Mouse (Mus musculus): Measurements from ENCODE around the gene Cdkn2aipnl. TPM values are rescaled to one million over a fixed set of nuclear protein-coding genes. Genes with fewer than 3 reads are reported as not detected.

The Cdkn2aipnl gene
- polyA plus RNA-seq, 1 experiment from 2014 or later, result 105 TPM

- Histone ChIP-seq H3K27me3 (ENCODE audit: insufficient read depth, poor library complexity, severe bottlenecking) (no peaks in the 10 kb centered on the region), H3K27ac (peak overlapping the region; percentile 99; the same call in 1 of the 2 replicates), H3K36me3 (peaks cover 14% of the 10 kb centered on the region), H3K9me3 (no peaks in the 10 kb centered on the region), H3K4me1 (peaks cover 13% of the 10 kb centered on the region), H3K4me3 (peak overlapping the region; percentile 93)
- no peak for DNase-seq (ENCODE audit: low spot score)
- WGBS, result 74% methylated on average over 10 of the region's 10 CpGs
Observed at GRCm38 (mm10) chr11:52001341-52001740, 33.9 kb downstream of the Cdkn2aipnl start.

GRCm38 (mm10) chr11:52001861-52002260 lies 34.4 kb downstream of the Cdkn2aipnl start:
- no peaks in the 10 kb centered on the region for H3K9me3 ChIP-seq
- peaks cover 9% of the 10 kb centered on the region for H3K36me3 ChIP-seq
- H3K27ac ChIP-seq, result peak overlapping the region; percentile 99; the same call in 1 of the 2 replicates
- peaks cover 13% of the 10 kb centered on the region for H3K4me1 ChIP-seq
- no peak for DNase-seq (ENCODE audit: low spot score)
- no peak overlapping the region for H3K4me3 ChIP-seq
- H3K27me3 ChIP-seq (ENCODE audit: insufficient read depth, poor library complexity, severe bottlenecking), result no peaks in the 10 kb centered on the region
- WGBS, result 90% methylated on average over 8 of the region's 8 CpGs

- H3K4me1 ChIP-seq, result peaks cover 13% of the 10 kb centered on the region
- DNase-seq (ENCODE audit: low spot score), result no peak
- peak overlapping the region; percentile 94 for H3K27ac ChIP-seq
- 75% methylated on average over 13 of the region's 13 CpGs for WGBS
- H3K27me3 ChIP-seq (ENCODE audit: insufficient read depth, poor library complexity, severe bottlenecking), result no peaks in the 10 kb centered on the region
- H3K9me3 ChIP-seq, result no peaks in the 10 kb centered on the region
- peak overlapping the region; percentile 89 for H3K4me3 ChIP-seq
- no peaks in the 10 kb centered on the region for H3K36me3 ChIP-seq
Observed at GRCm38 (mm10) chr11:52002842-52003504, 35.5 kb downstream of the Cdkn2aipnl start.

DNA sequence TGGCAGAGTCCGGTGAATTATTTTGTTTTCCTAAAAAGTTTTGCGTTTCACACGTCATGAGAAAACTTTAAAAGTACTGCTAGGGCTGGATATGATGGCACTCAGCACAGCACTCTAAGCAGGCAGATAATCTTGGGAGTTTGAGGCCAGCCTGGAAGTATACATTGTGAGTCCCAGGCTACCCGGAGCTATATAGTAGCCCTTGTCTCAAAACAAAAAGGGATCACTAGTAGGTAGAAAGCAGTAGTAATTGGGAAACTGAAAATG lies 36.0 kb downstream of the Cdkn2aipnl start:
- no peaks in the 10 kb centered on the region for H3K36me3 ChIP-seq
- peak overlapping the region; percentile 94 for H3K27ac ChIP-seq
- no peaks in the 10 kb centered on the region for H3K27me3 ChIP-seq (ENCODE audit: insufficient read depth, poor library complexity, severe bottlenecking)
- WGBS, result 16% methylated on average over 4 of the region's 4 CpGs
- H3K4me3 ChIP-seq, result peak overlapping the region; percentile 89
- H3K9me3 ChIP-seq, result no peaks in the 10 kb centered on the region
- no peak for DNase-seq (ENCODE audit: low spot score)
- H3K4me1 ChIP-seq, result peaks cover 12% of the 10 kb centered on the region

- Histone ChIP-seq H3K27ac (peak within 1 kb of the TSS; percentile 94), H3K27me3 (ENCODE audit: insufficient read depth, poor library complexity, severe bottlenecking) (no peaks in the 10 kb centered on the region), H3K9me3 (no peaks in the 10 kb centered on the region), H3K4me3 (peak within 1 kb of the TSS; percentile 89), H3K36me3 (no peaks in the 10 kb centered on the region), H3K4me1 (peaks cover 10% of the 10 kb centered on the region)
- under 1% methylated on average over 51 of the region's 51 CpGs for WGBS
- peak; percentile 99 for DNase-seq (ENCODE audit: low spot score)
Observed at GRCm38 (mm10) chr11:52003772-52004528, 36.5 kb downstream of the Cdkn2aipnl start, which contains the start of gene Cdkl3. Cdkl3 (plus strand) TSS chr11:52004221.

- DNase-seq (ENCODE audit: low spot score), result no peak
- H3K36me3 ChIP-seq, result no peaks in the 10 kb centered on the region
- 63% methylated on average over 2 of the region's 2 CpGs for WGBS
- no peak overlapping the region for H3K4me3 ChIP-seq
- H3K4me1 ChIP-seq, result peaks cover 10% of the 10 kb centered on the region; the same call in 1 of the 2 replicates
- no peaks in the 10 kb centered on the region for H3K27me3 ChIP-seq (ENCODE audit: insufficient read depth, poor library complexity, severe bottlenecking)
- H3K9me3 ChIP-seq, result no peaks in the 10 kb centered on the region
- no peak overlapping the region for H3K27ac ChIP-seq
Observed at GRCm38 (mm10) chr11:52005586-52005985, 38.1 kb downstream of the Cdkn2aipnl start.

- H3K27me3 ChIP-seq (ENCODE audit: insufficient read depth, poor library complexity, severe bottlenecking), result no peaks in the 10 kb centered on the region
- no peak overlapping the region for H3K4me3 ChIP-seq
- no peaks in the 10 kb centered on the region for H3K4me1 ChIP-seq
- no peak overlapping the region for H3K27ac ChIP-seq
- 84% methylated on average over 11 of the region's 11 CpGs for WGBS
- no peaks in the 10 kb centered on the region for H3K36me3 ChIP-seq
- no peaks in the 10 kb centered on the region for H3K9me3 ChIP-seq
- DNase-seq (ENCODE audit: low spot score), result no peak
Observed at GRCm38 (mm10) chr11:52011011-52011410, 43.5 kb downstream of the Cdkn2aipnl start.

DNA sequence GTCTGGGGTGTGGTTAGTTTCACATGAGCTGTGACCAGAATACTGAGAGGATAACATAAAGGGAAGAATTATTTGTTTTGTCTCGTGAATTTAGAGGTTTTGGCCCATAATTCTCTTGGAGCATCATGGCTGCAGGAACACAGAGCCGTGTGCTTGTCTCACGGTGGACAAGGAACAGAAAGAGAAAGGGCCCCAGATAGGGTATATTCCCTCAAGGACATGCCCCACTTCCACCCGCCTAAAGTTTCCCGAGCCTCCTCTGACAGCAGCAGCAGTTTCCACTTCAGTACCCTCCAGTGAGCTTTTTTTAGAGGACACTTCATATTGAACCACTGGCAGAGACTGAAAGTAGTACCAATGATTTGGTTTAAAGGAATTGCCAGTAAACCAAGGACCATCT lies 44.1 kb downstream of the Cdkn2aipnl start:
- no peak for DNase-seq (ENCODE audit: low spot score)
- 0 out of 2 replicates have a peak overlapping the region, but pooled peaks have one; percentile 24 for H3K27ac ChIP-seq
- WGBS, result 59% methylated on average over 5 of the region's 5 CpGs

DNA sequence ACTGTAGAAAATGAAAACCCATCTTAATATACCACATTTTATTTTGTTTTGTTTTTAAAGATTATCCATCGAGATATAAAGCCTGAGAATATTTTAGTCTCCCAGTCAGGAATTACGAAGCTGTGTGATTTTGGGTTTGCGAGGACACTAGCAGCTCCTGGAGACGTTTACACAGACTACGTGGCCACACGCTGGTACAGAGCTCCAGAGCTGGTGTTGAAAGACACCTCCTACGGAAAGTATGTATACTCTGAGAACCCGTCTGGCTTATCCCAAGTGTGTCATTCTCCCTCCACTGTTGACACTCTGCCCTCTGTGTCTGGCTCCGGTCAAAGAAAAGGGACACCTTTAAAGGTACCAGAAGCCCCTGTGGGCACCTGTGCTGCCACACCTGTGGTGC lies 50.8 kb downstream of the Cdkn2aipnl start:
- H3K9me3 ChIP-seq, result no peaks in the 10 kb centered on the region
- H3K4me3 ChIP-seq, result no peak overlapping the region
- no peaks in the 10 kb centered on the region; the same call in 1 of the 2 replicates for H3K4me1 ChIP-seq
- 0 out of 2 replicates have a peak, but pooled peaks cover 5% of the 10 kb centered on the region for H3K36me3 ChIP-seq
- no peak for DNase-seq (ENCODE audit: low spot score)
- no peaks in the 10 kb centered on the region for H3K27me3 ChIP-seq (ENCODE audit: insufficient read depth, poor library complexity, severe bottlenecking)
- WGBS, result 50% methylated on average over 9 of the region's 9 CpGs
- no peak overlapping the region for H3K27ac ChIP-seq

More for the DNA sequence above, 44.1 kb downstream of the Cdkn2aipnl start:
- Histone ChIP-seq H3K4me3 (no peak overlapping the region; the same call in 1 of the 2 replicates), H3K9me3 (no peaks in the 10 kb centered on the region), H3K27me3 (ENCODE audit: insufficient read depth, poor library complexity, severe bottlenecking) (no peaks in the 10 kb centered on the region), H3K36me3 (no peaks in the 10 kb centered on the region), H3K4me1 (no peaks in the 10 kb centered on the region)

Other genes starting within 250 kb of the Cdkn2aipnl start
- gene Sec24a, start 204.0 kb upstream of the Cdkn2aipnl start, polyA plus RNA-seq (2016; fragmentation: Nextera tagmentation; extraction: Ambion mirVana), result 14.3 and 15.0 TPM in 2 replicates
- gene Sar1b, start 204.0 kb upstream of the Cdkn2aipnl start, polyA plus RNA-seq (2016; fragmentation: Nextera tagmentation; extraction: Ambion mirVana), result 125 and 134 TPM in 2 replicates
- gene Jade2, start 110.0 kb upstream of the Cdkn2aipnl start, polyA plus RNA-seq (2016; fragmentation: Nextera tagmentation; extraction: Ambion mirVana), result 0.73 and 0.82 TPM in 2 replicates
- gene Ube2b, start 33.1 kb downstream of the Cdkn2aipnl start, polyA plus RNA-seq (2016; fragmentation: Nextera tagmentation; extraction: Ambion mirVana), result 224 and 227 TPM in 2 replicates
- 8.0 and 10.3 TPM in 2 replicates for gene Cdkl3, start 36.6 kb downstream of the Cdkn2aipnl start, polyA plus RNA-seq (2016; fragmentation: Nextera tagmentation; extraction: Ambion mirVana)
- 66.2 and 91.4 TPM in 2 replicates for gene Ppp2ca, start 131.0 kb downstream of the Cdkn2aipnl start, polyA plus RNA-seq (2016; fragmentation: Nextera tagmentation; extraction: Ambion mirVana)
- not detected in 2 replicates for gene Olfr1373, start 177.9 kb downstream of the Cdkn2aipnl start, polyA plus RNA-seq (2016; fragmentation: Nextera tagmentation; extraction: Ambion mirVana)
- not detected in 2 replicates for gene Olfr1371, start 246.3 kb downstream of the Cdkn2aipnl start, polyA plus RNA-seq (2016; fragmentation: Nextera tagmentation; extraction: Ambion mirVana)

Data from heart, embryonic 10.5 days (tissue).